Mouse (Mus musculus) heart, embryonic 16.5 days (tissue): ENCODE results near the gene Cep57. TPM values are rescaled to one million over a fixed set of nuclear protein-coding genes. Genes with fewer than 3 reads are reported as not detected.

Experiments used
- ATAC-seq: fragments of 200-750 bp; cut with Nextera tagmentation; replicated peaks from 2 replicates; pipeline ENCODE4 v1.8.0; 2017; ENCODE audit warnings: moderate number of reproducible peaks; ENCODE audit not compliant: insufficient read depth, low FRiP score; ENCODE audit errors: extremely low read depth
- H3K27ac ChIP-seq: fragments of 300-500 bp; sonication (generic); 2 replicates; pipeline ENCODE4 v1.5.1; 2014; ENCODE audit warnings: mild to moderate bottlenecking, low read length, control low read depth, moderate library complexity
- H3K27me3 ChIP-seq: fragments of 300-500 bp; sonication (generic); 2 replicates; pipeline ENCODE4 v1.6.1; 2014; ENCODE audit warnings: low read length, mixed read lengths; ENCODE audit not compliant: control insufficient read depth, insufficient read depth
- H3K36me3 ChIP-seq: fragments of 300-500 bp; sonication (generic); 2 replicates; pipeline ENCODE4 v1.6.1; 2014; ENCODE audit not compliant: control insufficient read depth, insufficient read depth
- H3K4me1 ChIP-seq: fragments of 300-500 bp; sonication (generic); 2 replicates; pipeline ENCODE4 v1.6.1; 2014; ENCODE audit warnings: low read length, mixed read lengths; ENCODE audit not compliant: control insufficient read depth, insufficient read depth
- H3K4me2 ChIP-seq: fragments of 300-500 bp; sonication (generic); 2 replicates; pipeline ENCODE4 v1.6.1; 2014; ENCODE audit warnings: low read depth, mild to moderate bottlenecking, control low read depth, low read length
- H3K4me3 ChIP-seq: fragments of 300-500 bp; sonication (generic); 2 replicates; pipeline ENCODE4 v1.5.1; 2014; ENCODE audit warnings: mild to moderate bottlenecking, control low read depth, low read length
- H3K9ac ChIP-seq: fragments of 300-500 bp; sonication (generic); 2 replicates; pipeline ENCODE4 v1.6.1; 2014; ENCODE audit warnings: low read length, control low read depth
- H3K9me3 ChIP-seq: fragments of 300-500 bp; sonication (generic); replicated peaks from 2 replicates; pipeline ENCODE4 v1.6.1; 2016; ENCODE audit warnings: low read length; ENCODE audit not compliant: control insufficient read depth
- WGBS: fragments of 180-500 bp; shearing (Covaris S2); extraction: QIAGEN DNeasy Blood & Tissue Kit; methylation state at CpG from one replicate; pipeline ENCODE4 v1.1.7; 2014; 5-methylcytosine and 5-hydroxymethylcytosine counted together
- polyA plus RNA-seq: library from polyadenylated mRNA; unstranded; fragments of >200 nt; fragmentation: Nextera tagmentation; extraction: Ambion mirVana; gene quantifications from 2 replicates; pipeline ENCODE4 v1.2.1, GENCODE M21; 2015

Cep57 gene
- 36.3 and 41.5 TPM in 2 replicates for polyA plus RNA-seq

DNA sequence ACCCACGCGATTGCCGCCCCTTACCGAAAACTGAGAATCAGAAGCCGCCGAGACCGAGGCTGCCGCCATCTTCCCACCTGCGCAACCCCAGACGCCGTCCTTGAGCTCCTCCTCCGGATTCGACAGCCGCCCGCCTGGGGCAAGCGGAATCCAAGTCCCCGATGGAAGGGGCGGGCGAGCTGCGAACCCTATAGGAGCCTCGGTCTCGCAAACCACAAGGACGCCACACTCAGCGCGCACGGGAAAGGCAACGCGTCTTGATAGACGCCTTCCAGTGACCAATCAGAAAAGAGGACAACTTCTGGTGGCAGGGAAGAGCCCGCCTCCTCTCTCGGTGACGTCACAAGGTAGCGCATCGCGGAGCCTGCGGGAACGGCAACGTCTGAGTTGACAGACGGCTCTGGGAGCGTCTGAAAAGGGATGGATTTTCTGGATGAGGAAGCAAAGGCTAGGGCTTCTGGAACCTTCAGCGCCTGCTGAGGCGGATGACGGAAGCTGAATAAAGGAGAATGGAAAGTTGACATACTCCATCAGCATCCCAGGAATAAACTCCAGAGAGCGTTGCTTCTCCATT lies at the start of gene Cep57:
TSS of gene Cep57 (minus strand) at position 276 of the 574 bp plus-strand sequence.
- Histone ChIP-seq H3K9me3 (no peaks in the 10 kb centered on the region), H3K9ac (peak within 1 kb of the TSS; percentile 95), H3K4me1 (peaks cover 14% of the 10 kb centered on the region), H3K36me3 (peaks cover 12% of the 10 kb centered on the region; the same call in 1 of the 2 replicates), H3K4me2 (peak within 1 kb of the TSS; percentile 88), H3K27ac (peak within 1 kb of the TSS; percentile 99), H3K4me3 (peak within 1 kb of the TSS; percentile 80), H3K27me3 (no peaks in the 10 kb centered on the region)
- peak; percentile 90 for ATAC-seq
- under 1% methylated on average over 44 of the region's 44 CpGs for WGBS

DNA sequence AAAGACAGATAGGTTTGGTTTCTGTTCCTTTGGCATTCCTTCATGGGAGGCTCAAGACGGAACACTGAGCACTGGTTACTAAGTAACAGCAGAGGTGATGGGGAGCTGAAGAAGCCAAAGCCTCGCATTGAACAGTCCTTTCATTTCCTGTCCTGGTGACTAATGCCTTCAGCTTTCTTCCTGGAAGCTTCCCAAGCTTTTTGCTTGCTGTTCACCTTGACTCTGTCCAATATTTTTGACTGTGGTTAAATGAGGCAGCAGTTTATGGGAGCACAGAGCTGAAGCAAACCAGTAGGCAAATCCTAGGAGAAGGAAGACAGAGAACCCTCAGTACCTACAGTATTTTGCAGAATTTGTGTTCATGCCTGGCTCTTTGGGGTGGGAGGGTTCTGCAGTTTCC lies 48.4 kb upstream of the Cep57 start:
- ATAC-seq = no peak
- WGBS = 40% methylated on average over 2 of the region's 2 CpGs
- Histone ChIP-seq H3K9me3 (no peaks in the 10 kb centered on the region), H3K9ac (no peak overlapping the region), H3K4me3 (no peak overlapping the region), H3K27me3 (peaks cover 3% of the 10 kb centered on the region; the same call in 1 of the 2 replicates), H3K36me3 (no peaks in the 10 kb centered on the region), H3K4me2 (no peak overlapping the region), H3K4me1 (no peaks in the 10 kb centered on the region), H3K27ac (no peak overlapping the region)

DNA sequence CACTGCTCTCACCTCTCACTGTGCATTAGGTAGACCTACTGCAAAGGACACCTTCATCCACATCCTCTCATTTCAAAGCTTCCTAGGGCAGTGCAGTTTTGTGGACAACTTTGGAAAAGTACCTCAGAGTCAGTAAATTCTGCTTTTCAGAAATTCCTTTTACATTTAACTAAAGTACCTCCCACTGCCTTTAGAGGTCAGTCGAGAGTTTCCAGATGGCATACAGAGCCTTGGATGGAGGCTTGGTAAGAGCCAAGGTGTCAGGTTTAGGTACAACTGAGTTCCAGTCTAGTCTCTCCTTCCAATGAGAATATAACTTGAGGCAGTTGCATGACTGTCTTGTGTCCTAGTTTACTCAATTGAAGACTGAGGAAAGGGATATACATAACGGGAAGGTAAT lies 47.5 kb upstream of the Cep57 start:
- H3K4me1 ChIP-seq = no peaks in the 10 kb centered on the region
- WGBS = 35% methylated on average over 2 of the region's 2 CpGs
- H3K27ac ChIP-seq = no peak overlapping the region
- ATAC-seq = no peak
- no peaks in the 10 kb centered on the region for H3K9me3 ChIP-seq
- H3K27me3 ChIP-seq = peaks cover 3% of the 10 kb centered on the region; the same call in 1 of the 2 replicates
- no peak overlapping the region for H3K4me3 ChIP-seq
- no peaks in the 10 kb centered on the region for H3K36me3 ChIP-seq
- no peak overlapping the region for H3K4me2 ChIP-seq
- H3K9ac ChIP-seq = no peak overlapping the region

DNA sequence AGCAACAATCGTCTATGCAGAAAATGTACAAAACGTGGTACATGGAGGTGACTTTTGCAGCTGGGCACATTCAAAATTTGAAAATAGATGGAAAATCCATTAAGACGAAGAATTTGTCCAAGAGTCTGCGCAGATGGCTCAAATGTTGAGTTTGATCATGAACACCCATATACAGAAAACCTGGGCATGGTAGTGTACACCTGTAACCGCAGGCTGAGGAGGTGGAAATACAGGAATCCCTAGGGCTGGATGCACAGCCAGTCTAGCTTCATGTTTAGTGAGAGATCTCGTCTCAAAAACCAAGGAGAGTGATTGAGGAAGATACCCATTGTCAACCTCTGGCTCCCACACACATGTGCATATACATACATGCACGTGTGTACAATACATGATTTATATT lies 44.7 kb upstream of the Cep57 start:
- H3K4me1 ChIP-seq = no peaks in the 10 kb centered on the region
- 84% methylated on average over 7 of the region's 7 CpGs for WGBS
- no peak overlapping the region for H3K27ac ChIP-seq
- no peak overlapping the region for H3K4me2 ChIP-seq
- H3K9ac ChIP-seq = no peak overlapping the region
- no peak for ATAC-seq
- peaks cover 3% of the 10 kb centered on the region; the same call in 1 of the 2 replicates for H3K27me3 ChIP-seq
- H3K36me3 ChIP-seq = no peaks in the 10 kb centered on the region
- H3K4me3 ChIP-seq = no peak overlapping the region
- H3K9me3 ChIP-seq = no peaks in the 10 kb centered on the region

DNA sequence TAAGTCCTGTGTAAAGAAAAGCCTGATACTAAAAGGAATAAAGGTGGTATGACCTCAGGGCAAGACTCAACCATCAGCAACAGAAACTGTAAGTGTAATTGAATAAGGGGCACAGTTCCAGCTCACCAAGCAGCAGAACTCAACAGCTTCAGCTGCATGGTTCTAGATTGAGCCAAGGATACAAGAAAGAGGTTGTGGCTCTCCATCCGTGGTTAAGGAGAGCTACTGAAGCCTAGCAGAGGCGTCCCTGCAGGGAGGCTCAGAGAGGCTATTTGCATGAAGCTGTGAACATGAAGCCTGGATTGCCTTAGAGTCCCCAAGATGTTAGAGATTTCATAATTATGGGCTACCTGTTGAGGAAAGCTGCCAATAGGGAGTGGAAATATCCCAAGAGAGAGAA lies 40.7 kb upstream of the Cep57 start:
- H3K27me3 ChIP-seq = no peaks in the 10 kb centered on the region
- ATAC-seq = no peak
- H3K4me3 ChIP-seq = no peak overlapping the region
- H3K4me1 ChIP-seq = no peaks in the 10 kb centered on the region
- no peaks in the 10 kb centered on the region for H3K36me3 ChIP-seq
- WGBS = 59% methylated on average over 2 of the region's 2 CpGs
- no peaks in the 10 kb centered on the region for H3K9me3 ChIP-seq
- H3K27ac ChIP-seq = no peak overlapping the region
- H3K9ac ChIP-seq = no peak overlapping the region
- no peak overlapping the region for H3K4me2 ChIP-seq

DNA sequence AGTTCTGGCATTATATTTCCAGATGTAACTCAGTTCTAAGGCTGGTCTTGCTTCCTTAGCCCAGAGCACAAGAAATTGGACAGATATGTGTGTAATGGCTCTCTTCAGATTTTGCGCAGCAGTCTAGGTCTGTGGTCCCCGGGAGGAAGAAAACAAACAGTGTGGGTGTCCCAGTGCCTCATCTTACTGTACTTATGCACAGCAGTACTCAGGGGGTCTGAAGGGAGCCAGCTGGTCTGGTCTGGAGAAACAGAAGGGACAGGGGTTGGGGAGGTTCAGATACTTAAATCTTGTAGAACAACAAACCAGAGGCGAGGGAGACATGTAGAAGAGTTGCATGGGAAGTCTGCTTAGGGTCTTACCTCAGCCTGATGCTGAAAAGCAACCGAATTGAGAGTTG lies 29.9 kb upstream of the Cep57 start:
- Histone ChIP-seq H3K27me3 (no peaks in the 10 kb centered on the region), H3K27ac (no peak overlapping the region), H3K4me3 (no peak overlapping the region), H3K36me3 (no peaks in the 10 kb centered on the region), H3K4me2 (no peak overlapping the region), H3K9ac (no peak overlapping the region), H3K4me1 (no peaks in the 10 kb centered on the region), H3K9me3 (no peaks in the 10 kb centered on the region)
- ATAC-seq = no peak
- WGBS = 67% methylated on average over 4 of the region's 4 CpGs

DNA sequence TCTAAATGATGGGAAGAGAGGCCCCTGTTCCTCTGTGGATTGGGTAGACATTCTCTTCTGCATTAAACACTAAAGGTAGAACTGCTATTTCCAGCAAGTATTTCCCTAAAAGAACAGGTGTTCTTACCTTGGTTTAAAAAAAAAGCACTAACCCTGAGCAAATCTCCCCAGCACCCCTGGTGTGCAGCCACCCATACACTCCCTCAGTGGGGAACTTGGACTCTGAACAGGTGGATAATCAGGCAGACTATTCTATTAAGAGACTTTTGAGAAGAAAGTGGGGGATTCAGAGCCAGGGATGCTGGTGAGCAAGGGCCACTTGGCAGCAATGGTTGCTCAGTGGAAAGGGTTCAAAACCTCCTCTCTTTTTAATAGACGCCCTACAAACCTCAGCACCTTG lies 29.3 kb upstream of the Cep57 start:
- Histone ChIP-seq H3K4me3 (no peak overlapping the region), H3K9me3 (no peaks in the 10 kb centered on the region), H3K27ac (no peak overlapping the region), H3K4me1 (no peaks in the 10 kb centered on the region), H3K27me3 (no peaks in the 10 kb centered on the region), H3K36me3 (no peaks in the 10 kb centered on the region), H3K4me2 (no peak overlapping the region), H3K9ac (no peak overlapping the region)
- WGBS = 40% methylated on average over 1 of the region's 1 CpGs
- no peak for ATAC-seq

DNA sequence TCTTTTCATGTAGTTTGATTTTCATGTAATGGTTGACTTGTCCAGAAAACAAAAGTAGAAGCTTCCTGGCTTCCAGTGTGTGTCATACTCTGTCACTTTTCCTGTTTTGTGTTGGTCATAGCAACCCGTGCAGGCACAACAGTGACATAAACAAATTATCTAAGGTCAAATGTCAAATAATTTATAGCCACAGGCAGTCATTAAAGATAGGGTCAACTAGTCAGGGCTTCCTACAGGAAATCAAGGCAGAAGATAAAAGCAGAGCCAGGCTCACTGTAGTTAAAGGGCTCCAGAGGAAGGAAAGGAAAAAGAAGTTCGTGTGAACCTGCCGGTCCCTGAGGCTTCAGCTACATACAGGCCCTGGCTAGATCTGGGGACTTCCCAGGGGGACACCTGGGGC lies 27.0 kb upstream of the Cep57 start:
- Histone ChIP-seq H3K4me3 (no peak overlapping the region), H3K9me3 (no peaks in the 10 kb centered on the region), H3K36me3 (no peaks in the 10 kb centered on the region), H3K4me1 (no peaks in the 10 kb centered on the region), H3K4me2 (no peak overlapping the region), H3K27me3 (no peaks in the 10 kb centered on the region), H3K27ac (no peak overlapping the region), H3K9ac (no peak overlapping the region)
- 61% methylated on average over 3 of the region's 3 CpGs for WGBS
- ATAC-seq = no peak

DNA sequence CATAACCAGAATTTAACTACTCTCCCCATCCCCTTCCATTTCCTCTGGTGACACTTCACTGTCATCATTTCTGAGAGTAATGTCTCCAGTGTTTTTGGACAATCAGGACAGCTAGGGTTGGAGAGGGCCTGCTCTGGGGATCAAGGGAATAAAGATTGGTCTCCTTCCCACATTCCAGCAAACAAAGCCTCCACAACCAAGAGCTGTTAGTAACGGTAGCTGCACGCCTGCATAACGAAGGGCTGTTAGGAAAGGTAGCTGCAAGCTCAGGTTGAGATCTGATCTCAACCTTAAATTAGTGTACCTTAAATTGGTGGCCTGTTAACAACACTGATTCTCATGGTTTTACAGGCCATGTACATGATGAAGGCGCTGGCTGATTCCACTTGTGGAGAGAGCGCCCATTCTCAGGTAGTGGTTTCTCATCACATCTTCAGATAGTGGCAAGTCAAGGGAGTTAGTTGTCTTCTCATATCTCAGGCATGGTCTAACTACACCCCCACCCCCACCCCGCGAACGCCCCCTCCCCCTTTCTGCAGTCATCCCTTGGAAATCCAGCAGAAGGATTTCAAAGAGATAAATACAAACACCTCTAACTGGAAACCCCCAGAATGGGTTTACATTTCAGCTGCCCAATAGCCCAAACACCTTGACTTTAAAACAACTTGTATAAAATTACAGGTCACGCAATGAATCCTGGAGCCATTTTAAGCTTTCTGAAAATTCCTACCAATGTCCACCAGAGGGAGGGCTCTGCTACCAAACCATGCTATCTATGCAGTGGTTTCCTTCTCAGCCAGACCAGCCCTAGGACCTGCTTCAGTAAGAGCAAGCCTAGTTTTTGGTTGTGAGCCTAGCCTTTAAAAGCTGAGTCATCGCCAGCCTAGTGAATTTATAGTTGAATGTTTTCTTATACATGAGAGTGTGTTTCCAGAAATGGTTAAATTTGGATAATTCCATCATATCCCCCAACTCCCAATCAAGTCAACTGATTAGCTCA lies 21.9 kb upstream of the Cep57 start:
- Histone ChIP-seq H3K36me3 (peaks cover 7% of the 10 kb centered on the region), H3K9ac (no peak overlapping the region), H3K27me3 (no peaks in the 10 kb centered on the region), H3K4me1 (no peaks in the 10 kb centered on the region), H3K27ac (no peak overlapping the region), H3K4me3 (no peak overlapping the region), H3K9me3 (no peaks in the 10 kb centered on the region), H3K4me2 (no peak overlapping the region)
- 76% methylated on average over 10 of the region's 10 CpGs for WGBS
- peak; percentile 47; the same call in 1 of the 2 replicates for ATAC-seq
